Comparison of ENCODE assay signal across 13 mouse cellular contexts in the genomic region with DNA sequence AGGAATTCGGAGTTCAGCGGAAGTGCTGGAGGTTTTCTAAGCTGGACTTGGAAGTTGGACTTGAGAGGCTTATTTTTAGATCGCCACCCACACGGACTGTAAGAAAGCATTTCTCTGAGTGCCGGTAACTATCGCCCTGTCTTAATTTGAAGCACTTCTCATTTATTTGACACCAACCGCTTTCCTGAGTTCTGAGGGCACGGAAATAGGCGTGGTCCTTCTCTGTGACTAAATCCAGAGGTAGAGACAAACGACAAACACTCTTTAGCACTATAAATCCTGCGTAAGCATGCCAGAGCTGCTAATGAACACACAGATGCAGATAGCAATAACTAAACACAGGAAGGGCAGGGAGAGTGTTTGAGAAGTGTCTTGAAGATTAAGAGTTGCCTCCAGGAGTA.
DNase-seq lines count a peak whose midpoint lies in the region; ATAC-seq and TF ChIP-seq lines count a peak whose summit lies in the region.
"Had no signal": no experiment of that assay in that cellular context is flagged by ENCODE, and none has a peak within 500 bp of the region (broad histone marks: within the 10 kb centered on the region; RNA-seq: fewer than 3 reads in every experiment).

No protein-coding gene starts in this region.

- H3K9me3 ChIP-seq in heart, embryonic 14.5 days (ENCODE audit: control insufficient read depth, low read length): no peaks in the 10 kb centered on the region
- H3K9me3 ChIP-seq in liver, embryonic 12.5 days (replicated peaks): no peaks in the 10 kb centered on the region
- H3K9me3 ChIP-seq: forebrain, embryonic 13.5 days; neural tube, embryonic 15.5 days had no signal

- no peaks in the 10 kb centered on the region for H3K27me3 ChIP-seq in kidney, adult 2 months (replicated peaks; ENCODE audit: control insufficient read depth, insufficient read depth, low read length)
- H3K27me3 ChIP-seq in heart, embryonic 14.5 days (ENCODE audit: control insufficient read depth, insufficient read depth, low read length): no peaks in the 10 kb centered on the region
- no peaks in the 10 kb centered on the region for H3K27me3 ChIP-seq in liver, embryonic 12.5 days (replicated peaks)
- H3K27me3 ChIP-seq: forebrain, embryonic 13.5 days; neural tube, embryonic 15.5 days had no signal

- no peaks in the 10 kb centered on the region for H3K36me3 ChIP-seq in kidney, adult 2 months (ENCODE audit: control insufficient read depth, insufficient read depth, low read length)
- no peaks in the 10 kb centered on the region for H3K36me3 ChIP-seq in heart, embryonic 14.5 days (ENCODE audit: control insufficient read depth, insufficient read depth, low read length)
- no peaks in the 10 kb centered on the region for H3K36me3 ChIP-seq in liver, embryonic 12.5 days
- H3K36me3 ChIP-seq: neural tube, embryonic 15.5 days had no signal

- WGBS in kidney, adult 2 months: 45% methylated on average over 11 of the region's 11 CpGs
- WGBS in heart, embryonic 14.5 days: 12% methylated on average over 11 of the region's 11 CpGs
- WGBS in liver, embryonic 12.5 days (ENCODE audit: insufficient replicate concordance): 27% methylated on average over 11 of the region's 11 CpGs

- no peak overlapping the region for H3K27ac ChIP-seq in kidney, adult 2 months (ENCODE audit: insufficient read depth, low read depth, low read length)
- peak overlapping the region; percentile 81 to 89 for H3K27ac ChIP-seq in heart, embryonic 14.5 days (replicated peaks in 1 of 2; ENCODE audit: control insufficient read depth in 1 of 2, insufficient read depth in 1 of 2, low read depth in 2 of 2, low read length in 2 of 2)
- peak overlapping the region; percentile 14; the same call in 1 of the 2 replicates for H3K27ac ChIP-seq in liver, embryonic 12.5 days
- H3K27ac ChIP-seq: forebrain, embryonic 13.5 days; hindbrain, postnatal 0 days; liver, embryonic 14.5 days; neural tube, embryonic 15.5 days had no signal

- no peak overlapping the region for H3K4me3 ChIP-seq in kidney, adult 2 months (ENCODE audit: insufficient read depth, low read depth, low read length)
- no peak overlapping the region for H3K4me3 ChIP-seq in heart, embryonic 14.5 days (ENCODE audit: control insufficient read depth in 1 of 2, insufficient read depth in 1 of 2, low read depth in 1 of 2, low read length in 2 of 2)
- no peak overlapping the region for H3K4me3 ChIP-seq in liver, embryonic 12.5 days
- H3K4me3 ChIP-seq: forebrain, embryonic 13.5 days; neural tube, embryonic 15.5 days had no signal

- peak overlapping the region; percentile 47 for H3K4me2 ChIP-seq in heart, embryonic 14.5 days (ENCODE audit: low read length)
- H3K4me2 ChIP-seq in liver, embryonic 12.5 days: peak overlapping the region; percentile 22; the same call in 1 of the 2 replicates
- H3K4me2 ChIP-seq: forebrain, embryonic 13.5 days; neural tube, embryonic 15.5 days had no signal

- ATAC-seq in heart, embryonic 14.5 days (ENCODE audit: insufficient number of reproducible peaks, insufficient read depth, low FRiP score, low read depth): 0 out of 2 replicates have a peak, but pooled peaks have one; percentile 34
- no peak for ATAC-seq in liver, embryonic 12.5 days
- no peak for ATAC-seq in activated CD4-positive, CD25-positive, alpha-beta regulatory T cell, adult 4 months
- ATAC-seq: forebrain, embryonic 13.5 days; hindbrain, postnatal 0 days had no signal

- peak; percentile 4 for DNase-seq in kidney, adult 2 months
- DNase-seq in kidney, adult 9 months: no peak
- DNase-seq in R1 (ENCODE audit: low read depth, low spot score): peak; percentile 8
- DNase-seq in retina, postnatal 1 day: no peak
- no peak for DNase-seq in testis, postnatal 14 days (ENCODE audit: low spot score)
- DNase-seq: cerebellum, postnatal 10 days had no signal

- TF ChIP-seq CTCF in kidney, adult 2 months (conservative IDR thresholded peaks at IDR 0.05; ENCODE audit: insufficient read depth, insufficient read length, low read depth, low read length): no peak

- TF ChIP-seq POLR2A in kidney, adult 2 months (IDR thresholded peaks at IDR 0.05; ENCODE audit: low read depth, low read length): no peak

- H3K9ac ChIP-seq in heart, embryonic 14.5 days (ENCODE audit: low read length): peak overlapping the region; percentile 53
- no peak overlapping the region for H3K9ac ChIP-seq in liver, embryonic 12.5 days
- H3K9ac ChIP-seq: forebrain, embryonic 13.5 days; liver, embryonic 14.5 days; neural tube, embryonic 15.5 days had no signal

- H3K4me1 ChIP-seq in kidney, adult 2 months (ENCODE audit: control insufficient read depth, insufficient read depth, low read length): no peaks in the 10 kb centered on the region
- H3K4me1 ChIP-seq in heart, embryonic 14.5 days (ENCODE audit: control insufficient read depth in 2 of 2, insufficient read depth in 2 of 2, low read length in 2 of 2): peaks cover 20 to 42% of the 10 kb centered on the region in 2 experiments
- H3K4me1 ChIP-seq in liver, embryonic 12.5 days: peaks cover 8% of the 10 kb centered on the region; the same call in 1 of the 2 replicates
- H3K4me1 ChIP-seq: neural tube, embryonic 15.5 days had no signal

Comparison
In these comparisons a context has a peak if more than half of its experiments do, and no peak if none do; other contexts are left out.
1. DNase-seq: peak in kidney, adult 2 months (single experiment) and R1 (single experiment); none in kidney, adult 9 months (single experiment), retina, postnatal 1 day (single experiment) and testis, postnatal 14 days (single experiment).